Comparison of ENCODE assay signal across 9 mouse cellular contexts in the genomic region with DNA sequence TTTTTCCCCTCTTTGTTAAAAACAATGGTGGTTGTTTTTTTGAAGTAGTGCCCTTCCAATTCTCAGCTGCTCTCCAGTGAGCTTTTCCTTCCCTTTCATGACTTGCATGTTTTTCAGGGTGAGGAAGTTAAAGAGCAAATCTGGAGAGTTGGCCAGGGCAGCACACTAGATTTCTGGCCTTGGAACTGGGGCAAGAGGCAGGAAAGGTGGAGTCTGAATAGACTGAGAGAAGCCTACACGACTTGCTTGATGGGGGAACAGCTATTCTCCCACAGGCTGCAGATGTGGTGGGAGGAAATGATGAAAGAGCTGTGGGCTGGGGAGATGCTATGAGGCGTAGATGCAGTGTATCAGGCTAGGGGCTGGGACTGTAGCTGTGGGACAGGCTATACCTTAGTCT. TPM values are rescaled to one million over a fixed set of nuclear protein-coding genes. Genes with fewer than 3 reads are reported as not detected.
DNase-seq lines count a peak whose midpoint lies in the region; TF ChIP-seq lines count a peak whose summit lies in the region.
"Had no signal": no experiment of that assay in that cellular context is flagged by ENCODE, and none has a peak within 500 bp of the region (broad histone marks: within the 10 kb centered on the region; RNA-seq: fewer than 3 reads in every experiment).

No protein-coding gene starts in this region.

- DNase-seq in adrenal gland, adult (ENCODE audit: inconsistent age in 2 of 2, low spot score in 1 of 2): peak; percentile 31 to 77
- DNase-seq in adrenal gland, postnatal 4 days (ENCODE audit: low spot score in 2 of 2): no peak
- peak; percentile 65 for DNase-seq in heart, postnatal 25 days (ENCODE audit: low spot score)
- DNase-seq in lung, postnatal 14 days: peak; percentile 32
- DNase-seq in right cerebral cortex, postnatal 4 days: no peak
- no peak for DNase-seq in frontal cortex, postnatal 10 days (ENCODE audit: low spot score in 2 of 2)
- no peak for DNase-seq in left cerebral cortex, adult 8-10 months (ENCODE audit: low spot score in 2 of 2)

- H3K27ac ChIP-seq in bone marrow macrophage, adult 2 months (ENCODE audit: insufficient read depth, low read depth, low read length): peak overlapping the region; percentile 97
- H3K27ac ChIP-seq: embryonic facial prominence, embryonic 12.5 days had no signal

- TF ChIP-seq POLR2A in bone marrow macrophage, adult 2 months (IDR thresholded peaks at IDR 0.05; ENCODE audit: borderline replicate concordance, low read depth, low read length): no peak

- no peak overlapping the region for H3K4me3 ChIP-seq in bone marrow macrophage, adult 2 months (ENCODE audit: insufficient read depth, low read length)
- H3K4me3 ChIP-seq: embryonic facial prominence, embryonic 12.5 days had no signal

- intact Hi-C loops in heart, postnatal 25 days (cut with DNase I): no loop called here

- no peak for TF ChIP-seq CTCF in bone marrow macrophage, adult 2 months (IDR thresholded peaks at IDR 0.05; ENCODE audit: low read depth, low read length)

- peaks cover 38% of the 10 kb centered on the region for H3K4me1 ChIP-seq in bone marrow macrophage, adult 2 months (ENCODE audit: control insufficient read depth, insufficient read depth, low read length)

RNA-seq across cellular contexts. Expression of gene Grk5, which starts 57.1 kb away (rescaled TPM):
- total RNA-seq in adrenal gland, postnatal 4 days (2021): 10 to 100 TPM; 11.0 to 11.3 TPM
- 9.4 and 11.2 TPM in 2 replicates for polyA plus RNA-seq in bone marrow macrophage, adult 2 months (2012; ENCODE audit: insufficient read depth, insufficient read length, missing spikeins)
- total RNA-seq in heart, postnatal 25 days (2021): 10 to 100 TPM; 20.6 to 25.6 TPM
- total RNA-seq in left cerebral cortex, adult 8-10 months (2022): 10 to 100 TPM; 15.6 to 20.6 (median 17.7) TPM

Comparison
In these comparisons a context has a peak if more than half of its experiments do, and no peak if none do; other contexts are left out.
1. DNase-seq: peak in adrenal gland, adult (2 of 2), heart, postnatal 25 days (single experiment) and lung, postnatal 14 days (single experiment); none in adrenal gland, postnatal 4 days (0 of 2), right cerebral cortex, postnatal 4 days (single experiment), frontal cortex, postnatal 10 days (0 of 2) and left cerebral cortex, adult 8-10 months (0 of 2).